Mouse (Mus musculus) embryonic facial prominence, embryonic 15.5 days (tissue): ENCODE results near the gene Cog1. TPM values are rescaled to one million over a fixed set of nuclear protein-coding genes. Genes with fewer than 3 reads are reported as not detected.

Source experiments
- ATAC-seq: fragments of 200-750 bp; cut with Nextera tagmentation; 2 replicates; pipeline ENCODE4 v1.8.0; 2017; ENCODE audit warnings: low read depth, moderate TSS enrichment; ENCODE audit not compliant: insufficient number of reproducible peaks, low FRiP score, low TSS enrichment
- H3K27ac ChIP-seq: fragments of 300-500 bp; sonication (generic); replicated peaks from 2 replicates; pipeline ENCODE4 v1.5.1; 2015; ENCODE audit warnings: mild to moderate bottlenecking, inconsistent platforms
- H3K27me3 ChIP-seq: fragments of 300-500 bp; sonication (generic); 2 replicates; pipeline ENCODE4 v1.6.1; 2015; ENCODE audit warnings: inconsistent platforms
- H3K36me3 ChIP-seq: fragments of 300-500 bp; sonication (generic); 2 replicates; pipeline ENCODE4 v1.6.1; 2015; ENCODE audit warnings: mild to moderate bottlenecking, inconsistent platforms
- H3K4me1 ChIP-seq: fragments of 300-500 bp; sonication (generic); 2 replicates; pipeline ENCODE4 v1.6.1; 2015; ENCODE audit warnings: inconsistent platforms
- H3K4me2 ChIP-seq: fragments of 300-500 bp; sonication (generic); replicated peaks from 2 replicates; pipeline ENCODE4 v1.6.1; 2015; ENCODE audit warnings: mild to moderate bottlenecking, inconsistent platforms
- H3K4me3 ChIP-seq: fragments of 300-500 bp; sonication (generic); replicated peaks from 2 replicates; pipeline ENCODE4 v1.5.1; 2015; ENCODE audit warnings: mild to moderate bottlenecking, inconsistent platforms
- H3K9ac ChIP-seq: fragments of 300-500 bp; sonication (generic); 2 replicates; pipeline ENCODE4 v1.6.1; 2015; ENCODE audit warnings: inconsistent platforms
- H3K9me3 ChIP-seq: fragments of 300-500 bp; sonication (generic); replicated peaks from 2 replicates; pipeline ENCODE4 v1.6.1; 2016; ENCODE audit warnings: inconsistent platforms
- WGBS: fragments of 180-500 bp; shearing (Covaris S2); methylation state at CpG from one replicate; pipeline ENCODE4 v1.1.7; 2015; 5-methylcytosine and 5-hydroxymethylcytosine counted together
- polyA plus RNA-seq: library from polyadenylated mRNA; unstranded; fragments of >200 nt; fragmentation: Nextera tagmentation; extraction: Ambion mirVana; gene quantifications from 2 replicates; pipeline ENCODE4 v1.2.1, GENCODE M21; 2015

Cog1 gene
- polyA plus RNA-seq, 1 experiment from 2014 or later = 27.6 TPM

- Histone ChIP-seq H3K27ac (no peak overlapping the region), H3K36me3 (no peaks in the 10 kb centered on the region), H3K9me3 (no peaks in the 10 kb centered on the region), H3K27me3 (peaks cover 2% of the 10 kb centered on the region; the same call in 1 of the 2 replicates), H3K9ac (no peak overlapping the region), H3K4me3 (no peak overlapping the region), H3K4me2 (no peak overlapping the region), H3K4me1 (no peaks in the 10 kb centered on the region)
- ATAC-seq = no peak
- WGBS = 89% methylated on average over 5 of the region's 5 CpGs
These were observed 15.6 kb upstream of the Cog1 start for GRCm38 (mm10) chr11:113633398-113633797.

GRCm38 (mm10) chr11:113634699-113635121, 14.3 kb upstream of the Cog1 start:
- no peak overlapping the region for H3K4me3 ChIP-seq
- no peaks in the 10 kb centered on the region for H3K27me3 ChIP-seq
- H3K4me1 ChIP-seq = no peaks in the 10 kb centered on the region
- ATAC-seq = no peak
- 55% methylated on average over 10 of the region's 10 CpGs for WGBS
- H3K4me2 ChIP-seq = no peak overlapping the region
- no peak overlapping the region for H3K9ac ChIP-seq
- no peaks in the 10 kb centered on the region for H3K36me3 ChIP-seq
- no peaks in the 10 kb centered on the region for H3K9me3 ChIP-seq
- H3K27ac ChIP-seq = no peak overlapping the region

GRCm38 (mm10) chr11:113638680-113639079, 10.3 kb upstream of the Cog1 start:
- no peaks in the 10 kb centered on the region for H3K4me1 ChIP-seq
- H3K27me3 ChIP-seq = no peaks in the 10 kb centered on the region
- H3K4me2 ChIP-seq = no peak overlapping the region
- no peak overlapping the region for H3K27ac ChIP-seq
- no peak overlapping the region for H3K9ac ChIP-seq
- WGBS = 80% methylated on average over 12 of the region's 12 CpGs
- no peaks in the 10 kb centered on the region for H3K36me3 ChIP-seq
- H3K4me3 ChIP-seq = no peak overlapping the region
- H3K9me3 ChIP-seq = no peaks in the 10 kb centered on the region
- ATAC-seq = no peak

GRCm38 (mm10) chr11:113645181-113645580, 3.8 kb upstream of the Cog1 start:
- no peak overlapping the region for H3K9ac ChIP-seq
- 87% methylated on average over 3 of the region's 3 CpGs for WGBS
- H3K27ac ChIP-seq = no peak overlapping the region
- no peak overlapping the region for H3K4me2 ChIP-seq
- H3K4me1 ChIP-seq = peaks cover 17% of the 10 kb centered on the region
- no peaks in the 10 kb centered on the region for H3K27me3 ChIP-seq
- H3K4me3 ChIP-seq = no peak overlapping the region
- ATAC-seq = no peak
- H3K9me3 ChIP-seq = no peaks in the 10 kb centered on the region
- no peaks in the 10 kb centered on the region for H3K36me3 ChIP-seq

- Histone ChIP-seq H3K9ac (no peak overlapping the region; the same call in 1 of the 2 replicates), H3K27ac (0 out of 2 replicates have a peak overlapping the region, but pooled peaks have one; percentile 22), H3K9me3 (no peaks in the 10 kb centered on the region), H3K4me2 (peak overlapping the region; percentile 31), H3K36me3 (peaks cover 16% of the 10 kb centered on the region), H3K4me3 (0 out of 2 replicates have a peak overlapping the region, but pooled peaks have one; percentile 71), H3K27me3 (no peaks in the 10 kb centered on the region), H3K4me1 (peaks cover 32% of the 10 kb centered on the region)
- ATAC-seq = no peak; the same call in 1 of the 2 replicates
- WGBS = 5% methylated on average over 15 of the region's 15 CpGs
These were observed 817 bp upstream of the Cog1 start for GRCm38 (mm10) chr11:113648152-113648551.

GRCm38 (mm10) chr11:113649353-113650210, 613 bp downstream of the Cog1 start, which contains the start of gene Slc39a11:
Gene Slc39a11 (minus strand): TSS chr11:113650079.
- H3K4me1 ChIP-seq = peaks cover 40% of the 10 kb centered on the region
- under 1% methylated on average over 79 of the region's 91 CpGs for WGBS
- peaks cover 30% of the 10 kb centered on the region for H3K36me3 ChIP-seq
- H3K27ac ChIP-seq = peak within 1 kb of the TSS; percentile 82
- peak; percentile 82 for ATAC-seq
- peak within 1 kb of the TSS; percentile 53 for H3K4me2 ChIP-seq
- peak within 1 kb of the TSS; percentile 71 for H3K4me3 ChIP-seq
- H3K27me3 ChIP-seq = no peaks in the 10 kb centered on the region
- no peaks in the 10 kb centered on the region for H3K9me3 ChIP-seq
- H3K9ac ChIP-seq = peak within 1 kb of the TSS; percentile 90

- Histone ChIP-seq H3K4me3 (no peak overlapping the region), H3K36me3 (peaks cover 46% of the 10 kb centered on the region), H3K9ac (no peak overlapping the region), H3K4me1 (peaks cover 47% of the 10 kb centered on the region), H3K27ac (0 out of 2 replicates have a peak overlapping the region, but pooled peaks have one; percentile 28), H3K9me3 (no peaks in the 10 kb centered on the region), H3K27me3 (no peaks in the 10 kb centered on the region), H3K4me2 (0 out of 2 replicates have a peak overlapping the region, but pooled peaks have one; percentile 53)
- no peak for ATAC-seq
- WGBS = 58% methylated on average over 22 of the region's 22 CpGs
These were observed 2.4 kb downstream of the Cog1 start for GRCm38 (mm10) chr11:113651206-113651906.

GRCm38 (mm10) chr11:113651907-113652273, 2.9 kb downstream of the Cog1 start:
- WGBS = 54% methylated on average over 8 of the region's 8 CpGs
- no peak overlapping the region for H3K27ac ChIP-seq
- peaks cover 47% of the 10 kb centered on the region for H3K4me1 ChIP-seq
- no peaks in the 10 kb centered on the region for H3K27me3 ChIP-seq
- no peak overlapping the region for H3K4me3 ChIP-seq
- H3K36me3 ChIP-seq = peaks cover 52% of the 10 kb centered on the region
- no peak overlapping the region for H3K4me2 ChIP-seq
- no peaks in the 10 kb centered on the region for H3K9me3 ChIP-seq
- ATAC-seq = no peak
- H3K9ac ChIP-seq = no peak overlapping the region

GRCm38 (mm10) chr11:113652516-113652915, 3.5 kb downstream of the Cog1 start:
- ATAC-seq = no peak
- H3K9me3 ChIP-seq = no peaks in the 10 kb centered on the region
- WGBS = 88% methylated on average over 6 of the region's 6 CpGs
- H3K27me3 ChIP-seq = no peaks in the 10 kb centered on the region
- no peak overlapping the region for H3K4me3 ChIP-seq
- peaks cover 47% of the 10 kb centered on the region for H3K4me1 ChIP-seq
- H3K36me3 ChIP-seq = peaks cover 57% of the 10 kb centered on the region
- no peak overlapping the region for H3K9ac ChIP-seq
- H3K4me2 ChIP-seq = no peak overlapping the region
- no peak overlapping the region for H3K27ac ChIP-seq

GRCm38 (mm10) chr11:113654105-113654504, 5.1 kb downstream of the Cog1 start:
- WGBS = 83% methylated on average over 15 of the region's 15 CpGs
- Histone ChIP-seq H3K4me3 (no peak overlapping the region), H3K27me3 (no peaks in the 10 kb centered on the region), H3K4me1 (peaks cover 31% of the 10 kb centered on the region), H3K9ac (no peak overlapping the region), H3K27ac (peak overlapping the region; percentile 52), H3K36me3 (peaks cover 71% of the 10 kb centered on the region), H3K9me3 (no peaks in the 10 kb centered on the region), H3K4me2 (no peak overlapping the region)
- no peak for ATAC-seq

- Histone ChIP-seq H3K4me2 (no peak overlapping the region), H3K9ac (no peak overlapping the region), H3K36me3 (peaks cover 77% of the 10 kb centered on the region), H3K27ac (peak overlapping the region; percentile 52), H3K27me3 (no peaks in the 10 kb centered on the region), H3K9me3 (no peaks in the 10 kb centered on the region), H3K4me1 (peaks cover 31% of the 10 kb centered on the region), H3K4me3 (no peak overlapping the region)
- ATAC-seq = no peak
- 35% methylated on average over 18 of the region's 18 CpGs for WGBS
These were observed 5.7 kb downstream of the Cog1 start for GRCm38 (mm10) chr11:113654561-113655270.
